Mouse (Mus musculus): Measurements from ENCODE around the gene Noxo1.
"Not testable (repeated sequence)": the region's sequence is repeated elsewhere in the genome, so short reads cannot be mapped to it uniquely, and the experiment has no call there.

GRCm38 (mm10) chr17:24720616-24721015 lies 24.6 kb downstream of the Noxo1 start:
- not testable (repeated sequence) for TF ChIP-seq CTCF (IDR thresholded peaks at IDR 0.05; ENCODE audit: control insufficient read depth, insufficient read depth, insufficient replicate concordance, low read depth, low read length); POLR2A (IDR thresholded peaks at IDR 0.05; ENCODE audit: control insufficient read depth, low read depth, low read length)

Measured in testis, adult 2 months (tissue).